Mouse (Mus musculus) adrenal gland, adult 18-20 months (tissue): ENCODE data around the gene Atp2a2. TPM values are rescaled to one million over a fixed set of nuclear protein-coding genes. Genes with fewer than 3 reads are reported as not detected.

Experiments
- DNase-seq, 2 experiments: peaks; one replicate each; pipeline ENCODE4 v3.0.0; 2021 to 2022; ENCODE audit warnings: low spot score in 2 of 2
- total RNA-seq, 2 experiments: library from RNA; stranded (reverse); gene quantifications; 1 replicate in 1 of 2; 2 replicates in 1 of 2; pipeline ENCODE4 v1.2.3; 2021

Gene Atp2a2
- total RNA-seq, 2 experiments from 2014 or later = 198 to 199 TPM

DNA sequence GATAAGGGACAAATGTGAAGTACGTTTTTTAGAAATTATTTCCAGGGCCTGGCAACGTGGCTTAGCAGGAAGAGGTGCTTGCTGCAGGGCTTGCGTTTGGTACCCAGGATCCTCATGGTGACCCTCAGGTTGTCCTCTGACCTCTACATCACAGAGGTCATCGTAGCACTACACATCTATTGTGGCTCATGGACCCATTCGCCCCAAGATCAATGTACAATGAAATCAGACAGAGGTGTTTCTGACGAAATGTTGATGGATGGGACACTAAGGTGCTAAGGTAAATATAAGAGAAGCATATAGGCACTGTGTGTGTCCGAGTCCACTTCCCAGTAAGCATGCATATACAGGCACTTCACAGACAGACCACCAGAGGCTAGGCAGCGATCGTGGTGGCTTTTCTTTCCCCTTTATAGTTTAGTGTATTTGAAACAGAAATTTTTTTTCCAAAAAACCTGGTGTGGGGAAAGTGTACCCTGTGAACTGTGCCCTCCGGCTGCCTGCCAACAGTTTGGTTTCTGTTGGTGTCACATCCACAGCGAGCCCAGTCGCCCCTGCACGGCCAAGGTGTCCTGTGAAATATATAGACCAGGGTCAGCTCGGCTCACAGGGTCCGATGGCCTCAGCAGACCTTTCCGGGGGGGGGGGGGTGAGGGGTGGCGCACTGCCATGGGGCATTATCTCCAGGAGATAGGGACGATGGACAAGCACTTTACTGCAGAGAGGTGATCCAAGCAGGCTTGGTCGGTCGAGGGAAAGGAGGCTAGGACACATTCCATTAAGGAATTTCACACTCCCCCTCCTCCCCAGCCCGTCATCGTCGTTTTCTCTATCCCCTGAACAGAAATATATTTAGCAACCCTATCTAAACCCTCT, 18.5 kb upstream of the Atp2a2 start:
- no peak for DNase-seq

DNA sequence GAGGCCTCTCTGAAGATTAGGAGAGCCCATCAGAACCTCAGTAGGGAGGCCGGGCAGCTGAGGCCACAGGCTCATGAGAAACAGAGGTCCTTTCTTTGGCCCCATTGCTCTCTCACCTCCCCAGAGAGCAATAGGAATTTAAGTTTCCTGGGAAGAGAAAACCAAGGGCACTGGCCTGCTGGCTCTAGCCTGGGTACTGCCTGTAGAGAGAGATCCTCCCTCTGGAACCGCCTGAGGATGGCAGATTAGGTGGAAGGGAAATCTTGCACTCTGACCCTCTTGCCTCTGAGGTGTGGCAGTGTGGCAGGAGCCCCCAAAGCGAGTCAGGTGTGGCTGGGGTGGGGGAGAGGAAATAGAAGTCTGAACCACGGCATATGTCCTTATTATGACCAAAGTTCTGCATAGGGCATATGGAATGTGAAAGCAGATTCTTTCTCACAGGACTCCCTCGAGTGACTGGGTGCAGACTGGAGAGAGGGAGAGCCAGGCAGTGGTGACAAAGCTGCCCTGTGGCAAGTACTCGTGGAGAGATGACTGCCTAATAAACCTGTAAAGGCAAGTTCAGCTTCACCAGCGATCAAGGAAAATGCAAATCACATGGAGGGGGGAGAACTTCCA, 17.1 kb upstream of the Atp2a2 start:
- DNase-seq = no peak

GRCm38 (mm10) chr5:122518247-122518646, 16.2 kb upstream of the Atp2a2 start:
- DNase-seq = no peak

GRCm38 (mm10) chr5:122516901-122517300, 14.9 kb upstream of the Atp2a2 start:
- DNase-seq = no peak

GRCm38 (mm10) chr5:122516029-122516730, 14.2 kb upstream of the Atp2a2 start:
- DNase-seq = no peak

DNA sequence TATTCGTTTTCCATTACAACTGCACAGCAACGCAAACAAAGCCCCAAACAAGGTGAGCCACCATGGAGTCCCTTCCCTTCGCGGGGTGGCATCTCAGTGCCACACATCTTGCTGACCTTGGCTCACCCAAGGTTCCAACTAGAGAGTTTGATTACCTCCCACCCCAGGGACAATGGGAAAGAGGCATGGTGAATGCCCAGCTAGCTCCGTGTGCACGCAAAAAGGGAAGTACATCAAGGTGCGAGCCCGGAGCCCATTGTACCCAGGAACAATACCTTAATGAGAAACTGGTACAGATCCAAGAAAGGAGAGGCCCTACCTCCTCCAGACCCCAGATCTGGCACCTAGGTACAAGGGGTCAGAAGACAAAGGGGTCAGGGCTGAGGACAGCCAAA, 12.1 kb upstream of the Atp2a2 start:
- DNase-seq = no peak

DNA sequence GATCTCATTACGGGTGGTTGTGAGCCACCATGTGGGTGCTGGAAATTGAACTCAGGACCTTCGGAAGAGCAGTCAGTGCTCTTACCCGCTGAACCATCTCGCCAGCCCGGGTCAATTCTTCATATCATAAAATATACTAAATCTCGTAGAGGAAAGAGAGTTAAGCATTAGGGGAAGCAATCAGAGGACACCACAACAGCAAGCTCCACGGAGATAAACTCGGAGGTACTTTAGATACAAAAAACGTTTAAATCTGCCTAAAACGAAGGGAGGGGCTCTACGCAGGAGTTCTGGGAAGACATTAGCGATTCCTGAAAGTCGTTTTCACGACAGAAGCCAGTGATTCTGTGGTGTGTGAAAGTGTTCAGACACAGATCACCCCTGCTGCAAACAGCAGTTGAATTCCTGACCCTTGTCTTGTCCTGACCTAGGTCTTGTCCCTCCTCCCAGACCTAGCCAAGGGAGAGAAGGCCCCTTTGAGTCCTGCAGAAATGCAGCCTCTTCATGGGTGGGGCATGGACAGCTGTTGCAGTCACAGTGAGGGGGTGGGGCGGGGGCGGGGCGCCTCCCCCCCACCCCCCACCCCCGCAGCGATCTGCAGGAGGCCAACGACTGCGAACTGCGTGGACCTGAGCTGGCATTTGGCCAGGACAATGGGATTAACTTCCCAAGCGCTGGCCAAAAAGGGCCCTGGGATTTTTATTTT, 11.5 kb upstream of the Atp2a2 start:
- no peak for DNase-seq

GRCm38 (mm10) chr5:122512011-122512410, 10.0 kb upstream of the Atp2a2 start:
- no peak for DNase-seq

GRCm38 (mm10) chr5:122511405-122511804, 9.4 kb upstream of the Atp2a2 start:
- no peak for DNase-seq

DNA sequence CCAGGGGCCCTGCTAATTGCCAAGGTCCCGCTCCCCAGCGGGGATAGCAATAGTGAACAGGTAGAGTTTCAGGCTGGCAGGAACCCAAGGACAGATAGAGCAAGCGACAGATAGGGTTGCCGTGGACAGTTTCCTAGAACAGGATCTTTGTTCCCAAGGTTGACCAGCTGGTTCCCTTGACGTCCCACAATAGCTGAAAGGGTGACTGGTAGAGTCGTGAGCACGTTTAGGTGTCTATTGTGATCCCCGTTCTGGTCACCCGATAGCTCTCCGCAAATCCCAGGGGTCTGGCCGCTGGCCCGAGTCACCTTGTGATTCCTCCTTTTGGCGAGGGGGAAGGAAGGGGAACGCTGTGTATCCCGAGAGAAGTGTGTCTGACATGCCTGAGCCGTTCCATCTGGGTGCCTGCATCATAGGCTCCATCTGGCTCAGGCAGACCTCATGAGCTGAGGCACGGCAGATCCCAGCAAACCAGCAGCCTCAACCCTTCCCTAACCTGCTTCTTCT, 8.7 kb upstream of the Atp2a2 start:
- DNase-seq = no peak

DNA sequence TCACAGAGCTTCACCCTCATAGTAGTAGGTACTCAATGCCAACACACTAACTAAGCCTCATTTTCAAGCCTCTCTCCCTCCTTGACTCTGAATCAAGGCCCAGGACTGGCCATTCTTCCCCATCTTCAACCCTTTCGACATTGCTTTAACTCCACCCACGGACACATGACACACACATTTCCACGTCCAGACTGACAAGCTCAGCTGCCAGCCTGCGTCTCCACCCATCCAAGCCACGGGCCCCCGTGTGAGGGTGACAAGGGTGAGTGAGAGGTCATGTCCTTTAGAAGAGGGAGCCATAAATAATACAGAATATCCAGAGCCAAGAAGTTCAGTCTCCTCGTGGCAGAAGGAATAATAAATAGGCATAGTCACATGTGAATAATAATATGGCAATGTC, 7.6 kb upstream of the Atp2a2 start:
- DNase-seq = no peak

DNA sequence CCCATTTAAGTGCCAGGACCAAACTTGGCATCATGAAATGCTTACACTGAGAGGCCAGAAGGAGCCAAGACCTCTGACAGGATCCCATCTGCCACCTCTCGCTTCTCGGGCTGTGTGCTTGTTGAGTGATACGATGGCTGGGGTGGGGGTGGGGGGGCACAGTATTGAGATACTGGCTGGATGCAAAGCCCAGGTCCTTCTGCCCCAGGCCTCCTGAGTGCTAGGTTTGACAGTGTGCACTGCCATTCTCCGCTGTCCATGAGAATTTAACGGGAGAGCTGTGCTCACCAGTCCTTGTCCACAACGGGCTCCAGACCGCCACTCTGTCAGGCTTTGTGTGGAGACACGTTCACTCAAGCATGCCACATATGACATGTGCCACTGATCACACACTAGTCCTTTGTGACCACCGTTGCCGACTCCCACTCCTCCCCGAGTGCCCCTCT, 6.9 kb upstream of the Atp2a2 start:
- no peak for DNase-seq

DNA sequence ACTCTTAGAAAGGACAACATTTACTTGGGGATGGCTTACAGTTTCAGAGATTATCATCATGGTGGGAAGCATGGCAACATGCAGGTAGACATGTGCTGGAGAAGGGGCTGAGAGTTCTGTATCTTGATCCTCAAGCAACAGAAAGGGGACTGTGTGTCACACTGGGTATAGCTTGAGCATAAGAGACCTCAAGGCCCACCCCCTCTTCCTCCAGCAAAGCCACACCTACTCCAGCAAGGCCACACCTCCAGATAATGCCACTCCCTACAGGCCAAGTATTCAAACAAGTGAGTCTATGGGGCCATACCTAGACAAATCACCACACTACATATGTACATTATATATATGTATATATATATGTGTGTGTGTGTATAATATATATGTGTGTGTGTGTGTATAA, 5.4 kb upstream of the Atp2a2 start:
- DNase-seq = no peak

- no peak for DNase-seq
Observed at GRCm38 (mm10) chr5:122506462-122506861, 4.4 kb upstream of the Atp2a2 start.

DNA sequence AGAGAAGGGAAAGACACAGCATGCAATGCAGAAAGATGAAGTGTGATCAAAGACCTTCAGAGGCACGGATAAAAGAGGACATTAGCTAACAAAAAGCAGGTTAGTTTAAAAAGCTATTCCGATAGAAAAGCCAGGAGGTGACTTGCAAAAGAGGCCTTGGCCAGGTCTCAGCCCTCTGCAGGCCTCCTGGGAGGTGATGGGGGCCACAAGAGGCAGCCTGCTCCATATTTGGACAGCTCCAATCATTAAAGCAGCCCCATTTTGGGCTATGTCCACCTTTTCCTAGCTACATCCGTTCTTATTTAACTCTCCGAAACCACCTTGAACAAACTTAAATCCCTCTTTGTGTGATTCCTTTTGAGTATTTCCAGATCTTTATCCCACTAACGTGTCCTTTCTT, 3.5 kb upstream of the Atp2a2 start:
- no peak for DNase-seq

DNA sequence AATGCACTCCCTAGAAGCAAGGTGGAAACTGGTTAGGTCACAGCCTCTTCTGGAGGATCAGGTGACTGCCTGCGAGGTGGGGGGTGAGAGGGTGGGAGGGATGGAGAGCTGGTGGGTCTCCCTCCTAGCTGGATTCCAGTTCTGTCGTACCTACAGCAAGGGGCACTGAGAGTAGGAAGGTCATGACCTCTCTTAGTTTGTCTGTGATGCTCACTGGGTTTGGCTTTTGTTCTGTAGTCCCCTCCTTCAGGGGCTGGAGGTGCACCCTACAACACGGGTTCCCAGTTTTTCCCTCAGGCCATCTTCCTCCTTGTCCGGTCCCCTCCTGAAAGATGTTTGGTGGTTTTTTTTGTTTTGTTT, 1.7 kb upstream of the Atp2a2 start:
- DNase-seq = no peak

- no peak for DNase-seq
Observed at GRCm38 (mm10) chr5:122503015-122503759, 1.2 kb upstream of the Atp2a2 start.

GRCm38 (mm10) chr5:122501101-122502076, 636 bp downstream of the Atp2a2 start:
- DNase-seq = peak; percentile 62 to 68

DNA sequence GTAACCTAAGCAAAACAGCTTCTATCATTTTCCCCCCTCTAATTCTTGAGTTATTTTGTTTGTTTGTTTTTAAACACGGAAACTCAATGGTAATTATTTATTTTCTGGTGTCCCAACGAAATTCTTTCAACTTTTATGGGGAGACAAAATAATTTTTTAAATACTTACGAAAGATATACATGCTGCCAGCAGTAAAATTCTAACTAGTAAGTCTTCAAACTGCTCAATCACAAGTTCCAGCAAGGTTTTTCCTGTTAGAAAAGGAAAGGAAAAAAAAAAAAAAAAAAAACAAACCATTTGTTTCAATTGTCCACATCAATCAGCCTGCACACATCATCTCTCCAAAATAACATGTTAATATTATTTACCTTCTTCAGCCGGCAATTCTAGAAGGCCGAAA, 1.5 kb downstream of the Atp2a2 start:
- DNase-seq = no peak
